Mouse (Mus musculus) layer of hippocampus, adult 11-12 months (tissue): ENCODE data around the gene Igsf21.
A peak's percentile ranks its signal among the peaks of the same experiment; 100 is the strongest.

Experiments
- DNase-seq: peaks from one replicate; pipeline ENCODE4 v3.0.0; 2022; ENCODE audit warnings: low spot score

The Igsf21 gene

DNA sequence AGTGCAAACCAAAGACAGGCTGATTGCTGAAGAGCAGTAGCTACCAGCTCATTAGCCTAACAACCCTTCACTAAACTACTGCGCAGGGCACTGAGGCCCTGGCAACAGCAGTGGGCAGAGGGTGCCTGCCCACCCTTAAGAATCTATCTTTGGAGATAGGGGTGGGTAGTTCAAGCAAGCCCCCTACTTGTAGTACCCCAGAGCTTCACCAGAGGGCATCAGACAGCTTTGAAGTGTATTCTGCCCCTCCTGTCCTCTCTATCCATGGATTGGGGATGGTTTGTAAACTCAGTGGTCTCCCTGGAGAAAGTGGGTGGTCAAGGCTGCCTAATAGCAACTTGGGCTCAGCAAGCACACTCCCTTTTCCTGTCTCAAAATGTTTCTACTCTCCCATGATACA, 146.4 kb downstream of the Igsf21 start:
- peak; percentile 53 for DNase-seq

DNA sequence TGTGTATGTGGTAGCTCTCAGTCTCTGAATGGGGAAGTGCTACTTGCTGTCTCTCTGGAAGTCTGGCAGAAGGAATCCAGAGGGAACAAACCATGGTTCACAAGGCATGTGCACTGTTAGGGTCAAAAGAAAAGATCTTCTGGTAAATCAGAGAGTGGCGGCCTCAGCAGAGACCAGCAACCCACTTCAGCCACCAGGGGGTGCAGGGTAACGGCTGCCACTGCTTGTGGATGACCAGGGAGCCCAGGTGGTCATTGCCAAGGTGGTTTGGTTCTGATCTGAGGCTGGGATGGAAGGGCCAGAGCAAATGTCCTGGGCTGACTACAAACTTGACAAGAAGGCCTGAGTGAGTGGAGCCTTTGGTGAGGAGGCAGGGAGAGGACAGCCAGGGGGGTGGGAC, 150.3 kb downstream of the Igsf21 start:
- DNase-seq, result no peak

DNA sequence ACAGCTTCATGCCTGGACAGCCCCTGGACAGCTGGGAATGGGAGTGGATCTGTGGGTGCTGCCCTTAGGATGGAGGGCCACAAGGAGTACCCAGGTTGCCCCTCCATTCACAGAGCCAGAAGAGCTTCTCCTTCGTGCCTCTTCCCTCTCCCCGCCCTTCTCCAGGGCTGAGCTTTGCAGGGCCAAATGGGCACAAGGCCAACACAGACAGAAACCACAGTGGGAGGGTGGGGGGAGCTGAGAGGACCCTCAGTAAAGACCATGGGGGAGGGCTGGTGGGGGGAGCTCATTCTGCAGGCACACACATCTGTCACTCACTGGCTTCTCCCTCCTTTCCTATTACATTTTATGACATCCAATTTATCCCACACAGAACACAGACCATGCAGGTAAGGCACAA, 151.7 kb downstream of the Igsf21 start:
- no peak for DNase-seq

DNA sequence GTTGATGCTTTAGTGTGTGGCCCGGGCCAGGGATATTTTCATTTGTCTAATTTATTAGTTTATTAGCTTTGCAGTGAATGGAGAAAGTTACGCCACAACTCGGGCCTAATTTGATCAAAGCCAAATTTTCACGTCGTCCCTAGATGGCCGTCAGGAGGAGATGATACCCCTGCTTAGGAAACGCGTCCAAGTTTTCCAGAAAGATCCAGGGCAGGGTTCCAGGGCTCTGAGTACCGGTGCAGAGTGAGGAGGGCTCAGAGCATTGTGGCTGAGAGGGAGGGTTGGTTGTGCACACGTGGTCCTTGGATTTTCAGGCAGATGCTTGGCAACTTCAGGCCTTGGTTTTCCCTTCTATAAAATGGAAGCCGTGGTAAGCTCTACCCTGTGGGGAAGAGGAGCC, 154.2 kb downstream of the Igsf21 start:
- no peak for DNase-seq

GRCm38 (mm10) chr4:140091693-140092092, 154.9 kb downstream of the Igsf21 start:
- no peak for DNase-seq

DNA sequence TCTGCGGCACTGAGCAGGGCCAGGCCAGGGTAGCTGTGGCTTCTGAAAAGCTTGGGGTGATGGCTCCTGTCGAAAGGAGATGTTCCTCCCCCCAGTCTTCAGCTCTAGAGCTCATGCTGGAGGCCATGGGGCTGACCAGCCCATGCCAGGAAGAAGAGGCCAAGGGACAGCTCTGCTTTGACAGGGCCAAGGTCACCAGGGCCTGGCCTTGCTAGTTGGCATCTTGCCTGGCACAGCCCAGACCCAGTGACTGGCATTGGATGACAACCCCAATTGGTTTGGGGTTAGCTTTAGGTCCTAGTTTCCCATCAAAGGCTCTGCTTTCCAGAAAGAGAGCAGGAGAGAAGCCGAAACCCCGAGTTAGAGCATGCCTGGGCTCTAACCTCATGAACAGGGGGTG, 156.9 kb downstream of the Igsf21 start:
- DNase-seq, result no peak

GRCm38 (mm10) chr4:140088711-140089440, 157.7 kb downstream of the Igsf21 start:
- no peak for DNase-seq

DNA sequence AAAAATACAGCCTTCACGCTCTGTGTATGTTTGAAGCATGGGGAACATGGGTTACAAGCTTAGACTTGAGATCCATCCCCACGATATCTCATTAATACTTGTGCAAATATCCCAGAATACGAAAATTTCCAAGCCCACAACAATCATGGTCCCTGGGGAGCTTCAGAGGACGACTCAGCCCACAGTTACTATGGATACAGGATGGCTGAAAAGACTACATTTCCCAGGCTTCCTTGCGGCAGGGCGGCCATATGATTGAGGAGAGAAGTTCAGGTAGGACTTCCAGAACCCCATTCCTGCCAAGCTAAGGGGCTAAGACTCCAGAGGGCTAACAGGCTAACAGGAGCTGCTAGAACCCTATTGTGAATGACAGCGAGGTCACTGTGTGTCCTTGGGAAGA, 160.4 kb downstream of the Igsf21 start:
- DNase-seq, result no peak

GRCm38 (mm10) chr4:140084521-140085011, 162.0 kb downstream of the Igsf21 start:
- no peak for DNase-seq

DNA sequence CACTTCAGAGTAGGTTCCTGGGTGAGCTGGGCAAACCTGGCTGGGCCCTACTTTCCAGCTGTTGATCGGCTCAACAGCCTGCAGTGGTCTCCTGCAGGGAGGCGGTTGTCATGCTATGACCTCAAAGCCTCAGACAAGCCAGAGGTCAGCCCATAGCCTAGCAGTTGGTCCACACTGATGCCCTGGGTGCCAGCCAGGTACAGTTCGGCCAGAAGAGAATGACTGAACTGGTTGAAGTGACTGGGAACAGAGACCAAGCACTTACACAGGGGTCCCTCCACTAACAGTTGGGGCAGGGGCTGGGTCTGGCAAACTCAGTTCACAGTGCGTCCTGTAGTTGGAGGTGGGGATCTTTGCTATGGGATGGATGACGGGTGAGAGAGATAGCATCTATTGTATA, 162.5 kb downstream of the Igsf21 start:
- DNase-seq, result no peak

- DNase-seq, result no peak
Observed at GRCm38 (mm10) chr4:140078416-140078815, 168.2 kb downstream of the Igsf21 start.

- DNase-seq, result no peak
Observed at GRCm38 (mm10) chr4:140077615-140078014, 169.0 kb downstream of the Igsf21 start.

DNA sequence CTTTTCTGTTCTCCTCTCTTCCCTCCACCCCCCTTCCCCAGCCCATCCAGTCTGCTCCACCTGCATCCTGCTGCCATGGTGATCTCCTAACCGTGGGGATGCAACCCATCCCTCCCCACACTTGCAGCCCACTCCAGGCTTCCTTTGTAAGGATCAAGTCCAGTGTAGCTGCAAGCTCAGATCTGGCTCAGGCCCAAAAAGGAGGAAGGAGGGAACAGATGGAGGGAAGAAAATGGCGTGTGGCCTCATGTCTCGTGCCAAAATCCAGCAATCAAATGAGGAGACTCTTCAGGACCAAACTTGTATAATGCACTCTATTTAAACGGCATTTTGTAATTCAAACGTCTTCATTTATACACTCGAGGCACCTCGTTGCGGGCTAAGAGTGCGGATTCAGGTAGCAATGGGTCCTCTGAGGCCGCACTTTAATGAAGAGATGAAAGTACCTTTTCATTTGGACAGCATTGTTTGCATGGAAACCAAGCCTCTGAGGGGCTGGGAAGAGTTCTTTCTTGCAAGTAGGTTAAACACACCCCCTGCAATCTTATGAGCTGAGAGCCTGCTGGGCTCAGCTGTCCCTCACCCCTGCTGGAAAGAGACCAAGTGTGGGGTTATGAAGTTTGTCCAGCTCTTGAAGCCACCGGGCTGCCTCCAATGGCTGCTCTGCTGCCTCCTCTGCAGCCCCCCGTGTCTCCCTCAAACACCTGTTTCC, 169.6 kb downstream of the Igsf21 start:
- no peak for DNase-seq

DNA sequence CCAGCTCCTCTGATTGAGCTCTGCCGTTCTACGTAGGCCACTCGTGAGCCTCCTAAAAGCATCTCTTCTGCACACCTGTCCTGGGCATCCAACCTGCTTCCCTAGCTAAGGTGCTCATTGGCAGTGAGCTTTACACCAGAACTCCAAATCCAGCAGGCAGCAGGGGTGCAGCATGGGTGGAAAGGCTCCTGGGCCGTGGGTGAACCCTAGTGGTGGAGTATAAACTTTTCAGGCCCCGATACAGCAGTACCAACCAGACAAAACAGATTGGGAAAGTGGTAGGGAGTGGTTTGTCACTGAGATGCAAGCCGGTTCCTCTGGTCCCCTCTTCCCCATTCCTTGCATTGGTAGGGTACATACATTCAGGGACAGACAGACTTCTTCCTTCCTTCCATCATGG, 170.2 kb downstream of the Igsf21 start:
- no peak for DNase-seq

DNA sequence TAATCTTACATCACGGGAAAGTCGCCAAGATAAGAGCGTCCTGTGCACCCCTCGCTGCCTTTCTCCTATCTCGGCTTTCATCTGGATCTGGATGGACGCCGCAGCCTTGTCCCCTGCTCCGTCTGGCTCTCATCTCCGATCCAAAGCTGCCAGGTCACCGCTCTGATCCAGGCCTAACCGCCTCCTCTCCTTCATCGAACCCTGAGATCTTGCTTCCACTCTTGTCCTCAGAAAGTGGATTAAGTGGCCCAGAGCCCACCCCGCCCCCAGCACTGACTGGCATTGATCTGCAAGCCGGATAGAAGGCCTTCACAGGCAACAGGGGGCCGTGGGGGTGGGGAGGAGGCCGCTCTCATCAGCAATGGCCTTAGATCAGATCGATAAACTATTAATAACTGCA, 175.5 kb downstream of the Igsf21 start:
- no peak for DNase-seq

DNA sequence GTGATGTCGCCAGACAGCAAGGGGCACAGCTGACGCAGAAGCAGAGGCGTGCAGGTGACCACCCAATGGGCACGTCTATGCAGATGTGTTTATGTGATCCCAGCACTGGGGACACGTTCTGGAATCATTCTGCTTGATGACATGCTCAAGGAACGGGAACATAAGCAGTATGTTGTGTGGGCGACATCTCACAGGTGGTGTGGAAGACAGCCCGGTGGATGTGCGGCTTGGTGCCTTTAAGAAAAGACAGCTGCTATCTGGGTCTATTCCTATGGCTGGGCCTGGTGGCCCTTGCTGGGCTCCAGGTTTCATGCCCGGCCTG, 176.3 kb downstream of the Igsf21 start:
- peak; percentile 69 for DNase-seq

DNA sequence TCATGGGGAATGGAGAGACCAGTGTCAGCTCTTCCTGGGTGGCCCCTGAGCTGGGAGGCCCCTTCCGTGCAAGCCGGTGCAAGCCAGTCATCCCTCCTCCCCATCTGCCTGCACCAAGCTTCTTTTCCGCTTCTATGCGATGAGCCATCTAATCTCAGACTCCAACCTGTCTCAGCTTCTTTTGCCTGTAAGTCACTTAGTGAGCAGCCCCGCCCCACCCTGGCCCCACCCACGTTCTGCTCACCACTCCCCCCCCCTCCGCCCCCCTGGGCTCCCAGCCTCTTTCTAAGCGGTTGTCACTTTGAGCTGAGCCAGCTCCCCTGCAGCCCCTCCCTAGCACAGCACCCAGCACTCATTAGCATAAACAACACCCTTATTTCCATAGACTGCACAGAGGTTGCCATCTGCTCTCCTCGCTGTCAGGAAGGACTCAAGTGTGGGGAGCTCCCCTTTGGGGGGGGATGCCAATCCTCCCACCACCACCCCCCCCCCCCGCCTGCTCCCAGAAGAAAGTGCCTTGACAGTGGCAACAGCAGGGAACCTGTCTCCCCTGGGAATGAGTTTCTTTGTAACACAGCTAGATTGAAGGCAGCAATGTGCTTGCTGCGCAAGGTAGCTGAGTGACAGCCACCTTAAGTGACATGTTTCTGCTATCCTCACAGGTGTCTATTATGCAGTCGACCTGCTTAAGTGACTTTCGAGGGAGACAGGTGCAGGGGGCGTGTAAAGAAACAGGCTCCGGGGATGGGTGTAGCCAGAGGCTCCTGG, 176.8 kb downstream of the Igsf21 start:
- DNase-seq, result no peak

DNA sequence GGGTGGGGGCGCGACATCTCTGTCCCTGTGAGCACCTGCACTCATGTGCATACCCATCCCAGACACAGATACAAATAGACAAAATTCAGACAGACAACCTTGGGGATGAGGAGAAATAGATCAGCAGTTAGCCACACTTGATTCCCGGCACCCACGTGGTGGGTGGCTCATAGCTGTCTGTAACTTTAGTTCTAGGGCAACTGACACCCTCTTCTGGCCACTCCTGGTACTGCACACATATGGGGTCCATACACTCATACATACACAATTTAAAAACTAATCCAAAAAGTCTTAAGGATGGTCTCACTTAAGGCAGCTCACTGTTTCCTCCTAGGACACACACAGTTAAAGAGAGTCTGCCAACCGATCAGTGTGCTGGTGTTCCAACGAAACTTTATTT, 178.1 kb downstream of the Igsf21 start:
- DNase-seq, result no peak

GRCm38 (mm10) chr4:140066011-140066410, 180.6 kb downstream of the Igsf21 start:
- DNase-seq, result no peak

DNA sequence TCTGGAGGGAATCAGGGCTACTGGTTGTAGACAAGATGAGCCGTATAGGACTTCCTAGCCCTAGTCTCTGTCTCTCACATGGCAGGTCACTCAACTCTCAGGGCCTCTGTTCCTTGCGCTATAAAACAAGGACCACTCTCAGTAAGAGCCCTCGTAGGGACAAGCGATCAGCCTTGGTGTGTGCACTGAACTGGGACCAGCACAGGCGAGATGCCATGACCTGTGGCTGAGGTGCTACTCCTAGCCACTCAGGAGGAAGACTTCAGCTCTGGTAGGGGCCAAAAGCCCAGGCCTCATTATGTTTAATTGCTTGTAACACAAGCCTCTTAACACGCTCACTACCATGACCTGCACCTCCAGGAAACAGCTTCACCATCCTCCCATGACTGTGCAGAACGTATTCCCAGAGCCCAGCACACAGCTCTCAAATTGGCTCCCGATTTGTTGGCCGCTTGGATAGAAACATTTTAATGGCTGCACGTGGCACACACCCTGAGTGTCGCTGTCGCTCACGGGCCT, 183.4 kb downstream of the Igsf21 start:
- DNase-seq, result no peak

DNA sequence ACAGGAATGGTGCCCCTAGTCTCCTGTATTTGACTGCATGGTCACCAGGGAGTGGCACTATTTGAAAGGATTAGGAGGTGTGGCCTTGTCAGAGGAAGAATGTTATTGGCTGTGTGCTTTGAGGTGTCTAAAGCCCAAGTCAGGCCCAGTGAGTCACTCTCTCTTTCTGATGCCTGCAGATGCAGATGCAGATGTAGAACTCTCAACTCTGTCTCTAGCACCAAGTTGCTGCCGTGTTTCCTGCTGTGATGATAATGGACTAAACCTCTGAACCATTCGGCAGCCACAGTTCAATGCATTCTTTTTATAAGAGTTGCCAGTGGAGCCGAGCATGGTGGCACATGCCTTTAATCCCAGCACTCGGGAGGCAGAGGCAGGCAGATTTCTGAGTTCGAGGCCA, 186.3 kb downstream of the Igsf21 start:
- no peak for DNase-seq

GRCm38 (mm10) chr4:140053042-140053441, 193.5 kb downstream of the Igsf21 start:
- no peak for DNase-seq

- DNase-seq, result no peak
Observed at GRCm38 (mm10) chr4:140052575-140052974, 194.0 kb downstream of the Igsf21 start.
